In genomic region chr5:65154287-65154686, GRCm38 (mm10) we compare ENCODE assay signal across 28 mouse cellular contexts. TPM values are rescaled to one million over a fixed set of nuclear protein-coding genes. Genes with fewer than 3 reads are reported as not detected.
DNase-seq lines count a peak whose midpoint lies in the region; ATAC-seq lines count a peak whose summit lies in the region.
"Had no signal": no experiment of that assay in that cellular context is flagged by ENCODE, and none has a peak within 500 bp of the region (broad histone marks: within the 10 kb centered on the region; RNA-seq: fewer than 3 reads in every experiment).

No protein-coding gene starts in this region.

- no peak overlapping the region for H3K9ac ChIP-seq in heart, embryonic 12.5 days
- H3K9ac ChIP-seq: embryonic facial prominence, embryonic 13.5 days; forebrain, embryonic 12.5 days; forebrain, embryonic 15.5 days; heart, embryonic 15.5 days; hindbrain, embryonic 13.5 days had no signal

- peak; percentile 27 for DNase-seq in heart, embryonic 10.5 days (ENCODE audit: low spot score)
- DNase-seq in frontal cortex, postnatal 14 days (ENCODE audit: low spot score in 2 of 2): no peak
- DNase-seq in cerebellum, adult 9-11 months: no peak
- DNase-seq: adrenal gland, postnatal 10 days; adrenal gland, postnatal 36 days; cerebellum, adult 18-20 months; cerebellum, adult 9-10 months; cerebellum, postnatal 25 days; embryo, embryonic 11 days; gastrocnemius, postnatal 10 days; gastrocnemius, postnatal 36 days; heart, adult 2 months; heart, postnatal 10 days; heart, postnatal 36 days had no signal

- no peaks in the 10 kb centered on the region for H3K27me3 ChIP-seq in heart, embryonic 10.5 days (ENCODE audit: insufficient read depth, poor library complexity, severe bottlenecking)
- no peaks in the 10 kb centered on the region for H3K27me3 ChIP-seq in heart, embryonic 12.5 days (replicated peaks)
- H3K27me3 ChIP-seq: embryonic facial prominence, embryonic 13.5 days; forebrain, embryonic 12.5 days; forebrain, embryonic 15.5 days; heart, embryonic 15.5 days; hindbrain, embryonic 13.5 days had no signal

- no peaks in the 10 kb centered on the region for H3K9me3 ChIP-seq in heart, embryonic 10.5 days
- H3K9me3 ChIP-seq in heart, embryonic 12.5 days (replicated peaks): no peaks in the 10 kb centered on the region
- H3K9me3 ChIP-seq: embryonic facial prominence, embryonic 10.5 days; embryonic facial prominence, embryonic 13.5 days; forebrain, embryonic 12.5 days; forebrain, embryonic 15.5 days; heart, embryonic 15.5 days; hindbrain, embryonic 10.5 days; hindbrain, embryonic 13.5 days had no signal

- WGBS in heart, embryonic 10.5 days: 84% methylated on average over 6 of the region's 6 CpGs
- WGBS in heart, embryonic 12.5 days: 82% methylated on average over 6 of the region's 6 CpGs

- peaks cover 20% of the 10 kb centered on the region; the same call in 1 of the 2 replicates for H3K36me3 ChIP-seq in heart, embryonic 10.5 days
- peaks cover 36% of the 10 kb centered on the region for H3K36me3 ChIP-seq in heart, embryonic 12.5 days

- no peak overlapping the region for H3K27ac ChIP-seq in heart, embryonic 10.5 days
- H3K27ac ChIP-seq in heart, embryonic 12.5 days (ENCODE audit: poor library complexity, severe bottlenecking): no peak overlapping the region
- H3K27ac ChIP-seq: embryonic facial prominence, embryonic 10.5 days; embryonic facial prominence, embryonic 13.5 days; forebrain, embryonic 12.5 days; forebrain, embryonic 15.5 days; heart, adult 2 months; heart, embryonic 15.5 days; hindbrain, embryonic 10.5 days; hindbrain, embryonic 13.5 days had no signal

- no peak for ATAC-seq in heart, embryonic 12.5 days (ENCODE audit: insufficient number of reproducible peaks, low FRiP score)
- peak; percentile 85 for ATAC-seq in CD4-positive, CD25-positive, alpha-beta regulatory T cell, adult 4 months
- peak; percentile 73 for ATAC-seq in inflammation-experienced regulatory T-cells, adult 6 months
- ATAC-seq: forebrain, embryonic 15.5 days; hindbrain, embryonic 16.5 days; intestine, postnatal 0 days had no signal

- H3K4me2 ChIP-seq in heart, embryonic 12.5 days: no peak overlapping the region
- H3K4me2 ChIP-seq: embryonic facial prominence, embryonic 13.5 days; forebrain, embryonic 12.5 days; forebrain, embryonic 15.5 days; heart, embryonic 11.5 days; heart, embryonic 15.5 days; hindbrain, embryonic 13.5 days had no signal

- H3K4me3 ChIP-seq in heart, embryonic 10.5 days: no peak overlapping the region
- H3K4me3 ChIP-seq in heart, embryonic 12.5 days: no peak overlapping the region
- H3K4me3 ChIP-seq: embryonic facial prominence, embryonic 10.5 days; embryonic facial prominence, embryonic 13.5 days; erythroblast, embryonic 14.5 days; forebrain, embryonic 12.5 days; forebrain, embryonic 15.5 days; heart, adult 2 months; heart, embryonic 15.5 days; hindbrain, embryonic 10.5 days; hindbrain, embryonic 13.5 days had no signal

- H3K4me1 ChIP-seq in heart, embryonic 10.5 days: peaks cover 5% of the 10 kb centered on the region
- peaks cover 9% of the 10 kb centered on the region; the same call in 1 of the 2 replicates for H3K4me1 ChIP-seq in heart, embryonic 12.5 days (replicated peaks)
- H3K4me1 ChIP-seq: embryonic facial prominence, embryonic 10.5 days; embryonic facial prominence, embryonic 13.5 days; forebrain, embryonic 12.5 days; forebrain, embryonic 15.5 days; hindbrain, embryonic 13.5 days had no signal

RNA-seq across cellular contexts. Expression of gene Wdr19, which starts 45.2 kb away (rescaled TPM):
- 7.3 and 8.4 TPM in 2 replicates for polyA plus RNA-seq in heart, embryonic 10.5 days (2016; fragmentation: Nextera tagmentation; extraction: Ambion mirVana)
- polyA plus RNA-seq in heart, embryonic 12.5 days (2016; fragmentation: Nextera tagmentation; extraction: Ambion mirVana): 7.9 and 8.4 TPM in 2 replicates
- 1 to 10 TPM; 2.7 to 4.9 TPM for polyA plus RNA-seq in CD4-positive, CD25-positive, alpha-beta regulatory T cell, adult 4 months (2017; shearing (Covaris generic))
- 1 to 10 TPM; 2.0 to 6.5 (median 3.3) TPM for polyA plus RNA-seq in inflammation-experienced regulatory T-cells, adult 6 months (2017; shearing (Covaris generic))
- polyA plus RNA-seq: erythroblast, embryonic 14.5 days had no signal

RNA-seq across cellular contexts. Expression of gene Klhl5, which starts 46.9 kb away (rescaled TPM):
- 12.9 and 13.0 TPM in 2 replicates for polyA plus RNA-seq in heart, embryonic 10.5 days (2016; fragmentation: Nextera tagmentation; extraction: Ambion mirVana)
- 18.8 and 21.5 TPM in 2 replicates for polyA plus RNA-seq in heart, embryonic 12.5 days (2016; fragmentation: Nextera tagmentation; extraction: Ambion mirVana)
- 1 to 10 TPM; 5.4 to 6.1 TPM for polyA plus RNA-seq in CD4-positive, CD25-positive, alpha-beta regulatory T cell, adult 4 months (2017; shearing (Covaris generic))
- 1 to 10 TPM; 4.0 to 9.7 (median 9.1) TPM for polyA plus RNA-seq in inflammation-experienced regulatory T-cells, adult 6 months (2017; shearing (Covaris generic))
